Mouse (Mus musculus) gastrocnemius, postnatal 4 days (tissue): ENCODE measurements around the gene Gm49391. TPM values are rescaled to one million over a fixed set of nuclear protein-coding genes. Genes with fewer than 3 reads are reported as not detected.
"Not testable (repeated sequence)": the region's sequence is repeated elsewhere in the genome, so short reads cannot be mapped to it uniquely, and the experiment has no call there.

Experiments used
- DNase-seq, 2 experiments: peaks; one replicate each; pipeline ENCODE4 v3.0.0; 2021 to 2022; ENCODE audit warnings: low spot score in 2 of 2, mixed read lengths in 2 of 2
- long read RNA-seq, 2 experiments: library from polyadenylated mRNA; stranded (forward); transcript quantifications; one replicate each; pipeline ENCODE4 v2.0.0; 2021
- total RNA-seq, 2 experiments: library from RNA; stranded (reverse); gene quantifications; 2 replicates each; pipeline ENCODE4 v1.2.3; 2021

Gm49391 gene
- 1 to 10 TPM; 2.0 to 2.3 TPM for total RNA-seq
- long read RNA-seq, experiment 1, partial matches to known transcripts: 1 of 1 reads
- long read RNA-seq, experiment 1, other reads (novel, unspliced or antisense): 0 of 1 reads
- long read RNA-seq, experiment 2: 0 reads

DNA sequence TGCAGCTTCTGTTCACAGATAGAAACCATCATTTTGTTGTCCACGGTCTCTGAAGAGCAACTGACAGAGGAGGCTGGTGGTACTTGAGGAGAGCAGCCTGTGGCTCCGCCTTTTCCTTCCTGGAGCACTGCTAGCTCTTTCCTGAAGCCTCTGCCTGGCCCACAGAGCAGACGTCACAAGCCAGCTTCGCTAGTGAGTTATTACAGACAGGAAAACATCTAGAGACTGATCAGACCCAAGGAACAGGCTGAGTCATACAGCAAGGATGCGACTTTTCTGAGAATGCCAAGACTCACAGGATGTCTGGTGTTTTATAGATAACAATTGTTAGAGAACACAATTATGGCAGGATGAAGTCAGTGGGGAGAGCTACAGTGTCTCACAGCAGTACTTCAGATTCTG lies at the start of gene Gm49391, which contains the start of gene Ctla2a:
Gm49391 (minus strand) TSS at position 72 of the 402 bp plus-strand sequence.
Ctla2a (minus strand) TSS at position 126 of the 402 bp plus-strand sequence.
- DNase-seq: no peak

DNA sequence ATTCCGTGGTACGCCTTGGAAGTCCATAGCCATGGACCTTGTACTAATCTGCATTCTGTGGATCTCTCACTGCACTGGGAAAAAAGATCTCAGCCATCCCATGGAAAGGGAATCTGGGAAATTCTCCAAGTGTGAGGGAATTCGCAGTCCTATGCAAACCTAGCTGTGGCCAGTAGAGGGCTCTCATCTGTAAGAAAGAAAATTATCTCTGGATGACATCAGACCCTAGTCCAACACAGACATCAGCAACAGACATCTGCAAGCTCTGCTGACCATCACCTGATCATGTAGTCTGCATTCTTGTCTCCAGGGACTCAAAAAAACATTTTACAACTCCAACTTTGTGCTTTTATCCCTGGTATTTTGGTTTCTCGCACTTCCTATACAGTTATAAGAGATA lies 35.9 kb upstream of the Gm49391 start:
- not testable (repeated sequence) for DNase-seq

DNA sequence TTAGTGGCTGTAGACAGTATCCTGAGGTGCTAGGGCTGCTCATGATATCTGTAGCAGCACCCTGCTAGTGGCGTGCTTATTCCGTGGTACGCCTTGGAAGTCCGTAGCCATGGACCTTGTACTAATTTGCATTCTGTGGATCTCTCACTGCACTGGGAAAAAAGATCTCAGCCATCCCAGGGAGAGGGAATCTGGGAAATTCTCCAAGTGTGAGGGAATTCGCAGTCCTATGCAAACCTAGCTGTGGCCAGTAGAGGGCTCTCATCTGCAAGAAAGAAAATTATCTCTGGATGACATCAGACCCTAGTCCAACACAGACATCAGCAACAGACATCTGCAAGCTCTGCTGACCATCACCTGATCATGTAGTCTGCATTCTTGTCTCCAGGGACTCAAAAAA lies 27.6 kb upstream of the Gm49391 start:
- DNase-seq: not testable (repeated sequence)

DNA sequence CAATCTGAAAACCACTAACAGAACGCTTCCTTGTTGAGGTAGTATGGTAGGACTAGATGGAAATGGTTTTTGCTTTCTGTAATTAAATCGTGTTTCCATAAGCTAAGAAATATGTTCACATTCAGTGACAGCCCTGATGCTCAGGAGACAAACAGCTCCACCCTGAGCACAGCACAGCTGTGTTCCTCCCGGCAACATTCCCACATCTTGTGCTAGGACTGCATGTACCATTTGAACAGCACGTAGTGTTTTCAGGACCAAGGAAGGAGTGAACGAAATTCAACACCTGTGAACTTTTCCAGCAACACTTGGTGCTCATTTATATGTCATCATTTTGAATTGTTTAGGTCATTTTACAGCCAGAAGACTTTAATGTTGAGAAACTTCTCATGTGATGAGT lies 25.3 kb upstream of the Gm49391 start:
- DNase-seq: no peak

DNA sequence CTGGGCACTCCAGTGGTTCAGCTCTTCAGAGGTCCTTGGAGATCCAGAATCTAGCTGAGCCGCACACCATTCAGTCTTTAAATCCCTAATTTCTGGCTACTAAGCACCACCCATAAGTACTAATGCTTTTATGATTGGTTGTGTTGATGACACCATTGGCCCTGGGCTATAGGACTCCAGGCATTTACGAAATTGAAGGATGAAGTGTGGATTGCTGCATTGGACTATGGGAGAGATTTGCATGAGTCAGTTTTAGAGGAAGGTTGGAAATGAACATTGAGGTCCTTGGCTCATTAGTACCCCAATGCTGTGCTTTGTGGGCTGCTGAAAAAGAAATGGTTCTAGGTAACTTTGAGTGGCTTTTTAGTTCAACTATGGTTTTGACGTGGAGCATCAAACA lies 5.5 kb upstream of the Gm49391 start, which contains the start of gene Tpbpa:
Tpbpa (minus strand) TSS at position 101 of the 400 bp plus-strand sequence.
- DNase-seq: not testable (repeated sequence)

DNA sequence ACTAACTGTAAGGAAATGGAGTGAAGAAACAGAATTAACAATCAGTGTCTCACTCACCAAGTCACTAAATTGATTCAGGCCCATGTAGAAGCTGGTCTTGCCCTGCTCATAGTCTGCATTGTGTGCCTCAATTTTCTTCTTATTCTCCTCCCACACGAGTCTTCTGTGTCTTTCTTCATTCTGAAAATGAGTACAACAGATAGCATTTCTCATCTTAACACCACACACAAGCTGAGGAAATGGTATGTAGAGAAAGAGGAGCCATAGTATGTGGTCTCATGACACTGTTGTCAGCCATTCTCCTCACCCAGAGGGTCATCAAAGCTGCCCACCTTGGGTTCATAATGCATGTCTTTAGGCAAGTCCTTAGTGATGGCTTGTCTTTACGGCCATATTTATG lies 881 bp downstream of the Gm49391 start, which contains the start of gene Gm49393:
Gm49393 (minus strand) TSS at position 101 of the 400 bp plus-strand sequence.
- not testable (repeated sequence) for DNase-seq

DNA sequence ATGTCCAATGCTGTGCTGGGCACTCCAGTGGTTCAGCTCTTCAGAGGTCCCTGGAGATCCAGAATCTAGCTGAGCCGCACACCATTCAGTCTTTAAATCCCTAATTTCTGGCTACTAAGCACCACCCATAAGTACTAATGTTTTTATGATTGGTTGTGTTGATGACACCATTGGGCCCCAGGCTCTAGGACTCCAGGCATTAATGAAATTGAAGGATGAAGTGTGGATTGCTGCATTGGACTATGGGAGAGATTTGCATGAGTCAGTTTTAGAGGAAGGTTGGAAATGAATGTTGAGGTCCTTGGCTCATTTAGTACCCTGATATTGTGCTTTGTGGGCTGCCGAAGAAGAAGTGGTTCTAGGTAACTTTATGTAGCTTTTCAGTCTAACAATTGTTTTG lies 31.6 kb downstream of the Gm49391 start, which contains the start of gene Tpbpb:
Tpbpb (minus strand) TSS at position 101 of the 400 bp plus-strand sequence.
- DNase-seq: not testable (repeated sequence)

DNA sequence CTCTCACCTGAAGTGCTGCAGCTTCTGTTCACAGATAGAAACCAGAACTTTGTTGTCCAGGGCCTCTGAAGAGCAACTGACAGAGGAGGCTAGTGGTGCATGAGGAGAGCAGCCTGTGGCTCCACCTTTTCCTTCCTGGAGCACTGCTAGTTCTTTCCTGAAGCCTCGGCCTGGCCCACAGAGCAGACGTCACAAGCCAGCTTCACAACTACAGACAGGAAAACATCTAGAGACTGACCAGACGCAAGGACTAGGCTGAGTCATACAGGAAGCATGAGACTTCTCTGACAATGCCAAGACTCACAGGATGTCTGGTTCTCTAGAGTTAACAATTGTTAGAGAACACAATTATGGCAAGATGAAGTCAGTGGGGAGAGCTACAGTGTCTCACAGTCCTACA lies 39.0 kb downstream of the Gm49391 start, which contains the start of gene Ctla2b:
Ctla2b (minus strand) TSS at position 120 of the 400 bp plus-strand sequence.
- no peak for DNase-seq

DNA sequence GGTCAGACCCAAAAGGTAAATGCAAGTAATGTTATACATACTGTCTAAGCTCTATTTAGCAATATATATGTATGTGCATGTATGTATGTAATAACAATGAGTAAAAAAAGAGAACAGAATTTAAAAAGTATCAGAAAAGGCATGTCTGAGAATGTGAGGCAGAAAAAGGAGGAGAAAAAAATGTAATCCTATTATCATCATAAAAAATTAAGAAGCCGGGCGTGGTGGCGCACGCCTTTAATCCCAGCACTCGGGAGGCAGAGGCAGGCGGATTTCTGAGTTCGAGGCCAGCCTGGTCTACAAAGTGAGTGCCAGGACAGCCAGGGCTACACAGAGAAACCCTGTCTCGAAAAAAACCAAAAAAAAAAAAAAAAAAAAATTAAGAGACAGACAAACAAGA lies 39.6 kb downstream of the Gm49391 start, which contains the start of gene Gm49392:
Gm49392 (minus strand) TSS at position 101 of the 400 bp plus-strand sequence.
- not testable (repeated sequence) for DNase-seq

DNA sequence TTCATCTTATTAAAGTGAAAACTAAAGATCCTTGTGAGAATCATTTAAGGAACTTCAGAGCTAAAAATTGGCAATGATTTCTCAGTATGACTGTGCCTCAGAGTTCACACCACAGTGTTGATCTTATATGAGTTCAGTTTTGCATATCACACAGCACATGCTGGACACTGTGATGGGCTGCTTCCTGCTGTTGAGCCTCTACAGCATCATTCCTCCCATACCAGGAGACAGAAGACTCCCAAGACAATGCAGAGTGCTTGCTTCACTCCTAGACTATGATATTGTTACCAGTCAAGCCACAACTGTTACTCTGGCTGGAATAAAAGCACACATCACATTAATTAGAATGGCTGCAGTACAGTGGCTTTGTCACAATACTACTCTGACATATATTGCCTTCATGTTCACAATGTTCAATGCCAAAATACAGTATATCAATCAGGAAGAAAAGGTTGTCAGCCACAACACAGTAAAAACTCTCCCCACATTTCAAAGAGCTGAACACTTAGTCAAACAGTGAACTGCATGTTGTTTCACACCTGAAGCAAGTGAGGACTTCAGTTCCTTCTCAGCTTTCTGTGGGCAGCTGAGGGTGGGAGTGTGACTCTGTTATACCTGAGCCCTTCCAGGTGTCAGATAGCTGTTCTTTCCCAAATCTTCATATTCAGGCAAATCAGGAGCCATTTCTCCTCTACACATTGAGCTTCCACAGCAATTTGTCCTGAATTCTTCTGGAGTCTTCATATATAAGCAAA lies 40.8 kb downstream of the Gm49391 start:
- no peak for DNase-seq

DNA sequence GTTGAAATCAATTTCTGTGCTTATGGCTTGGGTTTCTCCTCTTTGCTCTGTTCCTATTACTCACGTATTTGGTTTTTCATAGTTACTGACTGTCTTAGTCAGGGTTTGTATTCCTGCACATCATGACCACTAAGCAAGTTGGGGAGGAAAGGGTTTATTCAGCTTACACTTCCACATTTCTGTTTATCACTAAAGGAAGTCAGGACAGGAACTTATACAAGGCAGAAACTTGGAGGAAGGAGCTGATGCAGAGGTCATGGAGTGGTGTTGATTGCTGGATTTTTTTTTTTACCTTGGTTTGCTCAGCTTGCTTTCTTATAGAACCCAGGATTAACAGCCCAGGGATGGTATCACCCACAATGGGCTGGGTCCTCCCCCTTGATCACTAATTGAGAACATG lies 44.1 kb downstream of the Gm49391 start:
- no peak for DNase-seq

DNA sequence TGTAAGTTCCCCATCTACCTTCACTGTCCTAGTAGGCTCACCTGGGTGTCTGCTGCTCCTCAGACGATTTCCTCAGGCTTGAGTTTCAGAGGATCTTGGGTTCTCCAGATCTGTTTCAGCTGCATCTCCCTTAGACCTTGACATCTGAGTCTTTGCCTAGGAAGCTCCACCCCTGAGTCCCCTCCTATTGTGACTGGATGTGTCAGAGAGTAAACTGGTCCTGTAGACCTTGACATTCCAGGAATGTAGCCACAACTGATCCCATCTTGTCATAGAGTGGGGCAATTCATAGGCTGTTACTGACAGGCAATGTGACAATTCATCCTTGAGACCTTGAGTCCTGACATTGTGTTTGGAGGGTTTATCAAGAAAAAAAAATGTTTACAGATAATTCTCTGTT lies 72.1 kb downstream of the Gm49391 start, which contains the start of gene 4930486L24Rik:
4930486L24Rik (minus strand) TSS at position 195 of the 400 bp plus-strand sequence.
- no peak for DNase-seq

DNA sequence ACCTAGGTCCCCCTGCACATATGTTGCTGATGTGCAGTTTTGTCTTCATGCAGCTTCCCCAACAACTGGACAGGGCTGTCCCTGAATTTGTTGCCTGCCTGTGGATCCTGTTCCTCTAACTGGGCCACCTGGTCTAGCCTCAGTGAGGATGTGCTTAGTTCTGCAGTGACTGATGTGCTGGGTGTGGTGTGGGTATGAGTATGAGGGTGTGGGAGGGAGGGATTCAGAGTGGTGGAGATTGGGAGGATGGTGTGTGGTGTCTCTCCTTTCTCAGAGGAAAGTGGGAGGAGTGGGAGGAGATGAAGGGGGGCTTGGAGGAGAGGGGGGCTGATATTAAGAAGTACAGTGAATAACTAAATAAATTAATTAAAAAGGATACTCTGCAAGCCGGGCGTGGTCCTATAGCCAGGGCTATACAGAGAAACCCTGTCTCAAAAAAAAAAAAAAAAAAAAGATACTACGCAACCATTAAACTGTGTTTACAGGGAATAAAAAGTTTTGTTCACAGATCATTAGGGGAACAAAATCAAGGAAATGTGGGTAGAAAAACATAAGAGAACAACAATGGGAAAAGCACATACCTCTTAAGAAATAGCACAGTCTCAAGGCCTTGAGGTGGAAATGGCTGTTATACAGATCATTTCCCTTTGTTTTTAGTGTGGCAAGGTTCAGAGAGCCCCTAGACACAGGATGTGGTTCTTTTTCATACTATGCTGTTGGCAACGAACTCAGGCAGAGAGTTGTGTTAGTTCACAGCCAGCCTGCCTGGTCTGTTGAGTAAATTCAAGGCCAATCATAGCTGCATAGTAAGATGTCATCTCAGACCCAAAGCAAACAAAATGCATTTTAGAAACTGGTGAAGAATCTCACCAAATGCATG lies 87.9 kb downstream of the Gm49391 start:
- DNase-seq: no peak

Other genes starting within 250 kb of the Gm49391 start
- not detected for gene BC051665, start 150.2 kb downstream of the Gm49391 start, total RNA-seq
- not detected for gene Ctsll3, start 133.7 kb downstream of the Gm49391 start, total RNA-seq
- not detected for gene 4930486L24Rik, start 72.1 kb downstream of the Gm49391 start, total RNA-seq
- under 1 TPM; 0.44 to 0.47 TPM for gene Gm49392, start 39.7 kb downstream of the Gm49391 start, total RNA-seq
- gene Ctla2b, start 39.1 kb downstream of the Gm49391 start, total RNA-seq: 1 to 10 TPM; 3.5 to 4.6 TPM
- gene Tpbpb, start 31.7 kb downstream of the Gm49391 start, total RNA-seq: not detected
- not detected for gene Gm49393, start 981 bp downstream of the Gm49391 start, total RNA-seq
- 10 to 100 TPM; 28.7 to 31.3 TPM for gene Ctla2a, start 54 bp upstream of the Gm49391 start, total RNA-seq
- not detected for gene Tpbpa, start 5.4 kb upstream of the Gm49391 start, total RNA-seq
- not detected for gene Ctsj, start 69.4 kb upstream of the Gm49391 start, total RNA-seq
- not detected for gene Ctsq, start 104.1 kb upstream of the Gm49391 start, total RNA-seq
- gene Ctsr, start 227.7 kb upstream of the Gm49391 start, total RNA-seq: not detected